Mouse (Mus musculus): ENCODE measurements around the gene Rsbn1l.
"Not testable (repeated sequence)": the region's sequence is repeated elsewhere in the genome, so short reads cannot be mapped to it uniquely, and the experiment has no call there.

The Rsbn1l gene

DNA sequence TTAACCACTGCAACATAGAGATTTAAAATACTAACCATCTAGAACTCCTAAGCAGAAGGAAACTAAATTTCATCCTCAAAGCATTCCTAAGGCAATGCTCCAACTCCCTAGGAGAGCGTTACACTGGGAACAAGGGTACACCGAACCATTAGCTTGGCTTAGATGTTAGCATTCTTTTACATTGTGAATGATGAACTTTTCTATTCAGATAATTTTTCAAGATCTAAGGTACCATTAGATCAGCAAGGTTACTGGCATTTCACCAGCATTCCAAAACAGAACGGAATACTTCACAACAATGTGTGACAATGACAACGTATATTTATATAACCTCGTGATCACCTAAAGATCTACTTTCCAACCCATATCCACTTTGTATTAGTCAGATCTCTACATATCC, 6.1 kb downstream of the Rsbn1l start:
- DNase-seq, result no peak

DNA sequence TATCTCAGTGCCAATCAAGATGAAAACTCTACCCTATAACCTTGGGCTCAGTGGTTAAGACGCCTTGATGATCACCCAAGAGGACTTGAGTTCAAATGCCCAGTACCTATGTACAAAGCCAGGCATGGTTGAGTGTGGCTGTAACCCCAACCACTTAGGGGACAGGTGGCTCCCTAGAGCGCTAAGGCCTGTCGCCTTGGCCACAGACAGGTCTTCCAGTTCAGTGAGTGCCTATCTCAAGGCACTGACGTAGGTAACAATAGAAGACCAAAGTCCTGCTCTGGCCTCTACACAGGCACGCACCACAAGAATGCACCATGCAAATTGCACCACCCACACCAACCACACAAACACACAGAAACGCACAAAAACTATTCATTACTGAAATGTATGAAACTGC, 9.3 kb downstream of the Rsbn1l start:
- DNase-seq, result no peak

DNA sequence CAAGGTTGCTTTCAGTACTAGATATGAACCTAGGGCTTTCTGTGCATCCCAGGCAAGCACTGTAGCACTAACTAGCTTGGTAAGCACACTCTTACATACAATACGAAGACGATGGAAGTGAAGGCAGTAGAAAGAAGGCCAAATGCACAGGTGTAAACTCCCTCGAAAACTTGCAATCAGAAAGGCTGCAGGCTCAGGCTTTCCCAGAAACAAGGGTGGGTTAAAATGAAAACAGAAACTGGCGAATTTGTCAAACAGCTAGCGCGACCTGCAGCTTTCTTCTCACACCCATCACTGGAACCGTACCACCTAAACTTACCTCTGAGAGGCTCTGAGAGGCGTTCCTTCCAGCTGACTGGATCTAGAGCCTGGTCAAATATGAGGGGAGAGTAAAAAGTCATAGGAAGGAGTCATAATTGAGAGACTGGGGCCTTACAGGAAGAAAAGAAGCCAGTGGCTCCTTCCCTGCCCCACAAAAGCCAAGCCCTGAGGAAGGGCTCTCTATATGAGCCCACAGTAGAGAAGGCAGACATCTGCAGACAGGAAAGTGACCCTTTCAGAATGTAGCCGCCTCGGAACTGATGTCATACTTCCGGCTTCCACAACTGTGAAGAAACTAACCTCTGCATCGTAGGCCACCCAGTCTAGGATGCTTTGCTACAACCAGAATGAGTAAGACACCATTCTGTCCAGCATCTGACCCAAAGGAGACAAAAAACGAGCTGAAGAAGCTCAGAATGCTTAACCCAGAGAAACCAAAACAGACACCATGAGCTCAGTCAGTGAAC, 11.0 kb downstream of the Rsbn1l start:
- DNase-seq, result peak; percentile 58

DNA sequence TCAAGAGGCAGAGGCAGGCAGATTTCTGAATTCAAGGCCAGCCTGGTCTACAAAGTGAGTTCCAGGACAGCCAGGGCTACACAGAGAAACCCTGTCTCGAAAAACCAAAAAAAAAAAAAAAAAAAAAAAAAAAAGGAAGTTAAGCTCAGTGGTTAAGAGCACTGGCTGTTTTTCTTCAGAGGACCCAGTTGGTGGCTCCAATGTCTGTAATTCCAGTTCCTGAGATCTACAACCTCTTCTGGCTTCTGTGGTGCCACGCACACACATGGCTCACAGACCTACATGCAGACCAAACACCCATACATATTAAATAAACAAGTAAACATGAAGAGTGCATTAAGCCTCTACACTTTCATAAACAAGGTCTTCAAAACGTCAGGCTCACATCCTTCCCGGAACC, 12.4 kb downstream of the Rsbn1l start:
- not testable (repeated sequence) for DNase-seq

DNA sequence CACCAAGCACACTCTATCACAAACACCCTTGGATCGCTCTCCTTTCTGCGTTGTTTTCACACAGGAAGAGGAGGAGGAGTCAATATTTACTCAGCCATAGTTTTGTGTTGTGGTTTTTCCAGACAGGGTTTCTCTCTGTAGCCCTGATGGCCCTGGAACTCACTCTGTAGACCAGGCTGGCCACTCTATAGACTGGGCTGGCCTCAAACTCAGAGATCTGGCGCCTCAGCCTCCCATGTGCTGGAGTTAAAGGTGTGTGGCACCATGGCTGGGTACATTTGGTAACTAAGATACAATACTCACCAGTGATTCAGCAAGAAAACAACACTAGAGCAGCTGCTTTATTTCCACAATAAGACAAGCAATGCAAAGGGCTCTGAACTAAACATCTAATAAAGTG, 13.7 kb downstream of the Rsbn1l start:
- DNase-seq, result no peak

DNA sequence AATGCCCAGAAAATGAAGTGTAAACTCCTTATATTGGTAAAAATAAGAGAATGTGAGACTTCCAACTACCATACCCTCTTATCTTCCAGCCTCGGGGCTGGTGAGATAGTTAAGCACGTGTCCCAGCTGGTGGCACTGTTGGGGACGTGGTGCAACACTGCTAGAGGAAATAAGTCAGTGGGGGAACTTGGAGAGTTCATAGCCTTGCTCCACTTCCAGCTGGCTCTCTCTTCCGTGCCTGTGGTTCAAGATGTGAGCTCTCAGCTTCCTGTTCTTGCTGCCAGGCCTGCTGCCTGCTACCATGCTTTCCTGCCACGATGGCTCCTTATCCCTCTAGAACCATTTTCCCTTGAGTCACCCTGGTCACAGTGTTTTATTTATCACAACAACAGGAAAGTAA, 15.0 kb downstream of the Rsbn1l start:
- peak; percentile 74 for DNase-seq

DNA sequence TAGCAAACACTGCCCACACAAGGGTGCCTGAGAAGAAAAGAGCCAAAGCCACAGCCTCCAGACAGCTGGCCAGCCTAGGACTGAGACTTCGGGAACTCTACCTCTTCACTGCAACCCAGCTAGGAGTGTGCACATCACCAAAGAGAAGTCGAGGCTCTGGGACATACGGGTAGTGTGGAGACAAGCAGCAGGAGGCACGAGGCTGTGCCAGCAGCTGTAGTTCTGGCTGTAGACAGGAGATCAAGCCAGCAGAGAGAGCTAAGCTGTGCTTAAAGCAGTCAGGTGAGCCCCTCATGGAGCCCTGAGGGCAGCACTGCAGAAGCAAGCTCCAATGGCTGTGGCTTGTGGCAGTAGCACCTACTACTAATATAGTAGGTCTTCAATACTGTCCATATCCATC, 15.5 kb downstream of the Rsbn1l start:
- no peak for DNase-seq

DNA sequence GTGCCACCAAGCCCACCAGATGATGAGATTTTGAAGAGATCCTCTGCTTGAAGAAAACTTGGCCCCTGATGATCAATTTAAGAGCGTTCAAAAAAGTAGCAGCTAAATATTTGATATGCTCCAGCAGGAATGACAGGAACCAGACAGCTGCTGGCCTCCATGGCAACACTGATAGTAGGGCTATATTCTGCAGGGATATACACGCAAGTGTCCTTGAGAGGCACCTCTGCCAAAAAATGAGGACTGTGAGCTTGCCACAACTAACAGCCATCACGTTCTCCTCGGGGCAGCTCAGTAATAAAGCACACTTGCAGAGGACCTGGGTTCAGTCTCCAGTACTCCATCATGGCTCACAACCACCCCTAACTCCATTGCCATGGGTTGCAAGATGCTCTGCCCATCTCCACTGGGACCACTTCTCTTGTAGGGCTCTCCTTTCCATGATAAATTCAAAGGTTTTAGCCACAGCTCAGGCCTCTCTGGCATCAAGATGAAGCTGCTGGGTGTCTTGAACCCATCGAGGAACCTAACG, 16.1 kb downstream of the Rsbn1l start:
- DNase-seq, result no peak

DNA sequence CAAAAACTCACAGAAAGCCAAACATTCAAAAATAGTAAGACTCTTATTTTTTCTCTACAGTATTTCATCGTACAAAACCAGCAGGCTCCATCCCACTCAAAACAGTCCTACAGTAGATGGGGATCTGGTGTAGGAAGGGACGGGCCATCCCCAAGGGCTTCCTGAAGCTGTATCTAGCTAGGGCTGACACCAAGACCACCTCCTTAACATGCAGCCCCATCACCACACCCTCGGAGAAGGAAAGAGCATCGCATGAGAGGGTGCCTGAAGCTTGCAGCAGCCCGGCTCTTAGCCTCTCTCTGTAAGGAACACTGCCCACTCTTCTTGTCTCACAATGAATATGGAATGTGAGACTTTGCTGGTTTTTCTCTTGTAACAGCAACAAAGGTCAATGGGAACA, 17.7 kb downstream of the Rsbn1l start:
- no peak for DNase-seq

DNA sequence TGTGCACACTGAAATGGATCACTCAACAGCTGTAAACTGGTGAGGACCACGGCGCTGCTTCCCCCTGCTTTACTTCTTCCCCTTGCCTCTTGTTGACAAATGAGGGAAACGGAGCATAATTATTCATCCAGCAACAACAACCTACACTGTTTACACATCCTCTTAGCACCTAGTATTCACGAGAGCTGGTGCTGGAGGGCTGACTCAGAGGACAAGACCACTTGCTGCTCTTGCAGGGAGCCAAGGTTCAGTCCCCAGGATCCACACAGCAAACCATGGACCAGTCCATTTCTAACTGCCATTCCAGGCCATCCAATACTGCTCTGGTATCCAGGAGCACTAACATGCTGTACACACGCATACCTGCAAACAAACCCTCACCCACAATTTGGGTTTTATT, 20.3 kb downstream of the Rsbn1l start:
- DNase-seq, result no peak

DNA sequence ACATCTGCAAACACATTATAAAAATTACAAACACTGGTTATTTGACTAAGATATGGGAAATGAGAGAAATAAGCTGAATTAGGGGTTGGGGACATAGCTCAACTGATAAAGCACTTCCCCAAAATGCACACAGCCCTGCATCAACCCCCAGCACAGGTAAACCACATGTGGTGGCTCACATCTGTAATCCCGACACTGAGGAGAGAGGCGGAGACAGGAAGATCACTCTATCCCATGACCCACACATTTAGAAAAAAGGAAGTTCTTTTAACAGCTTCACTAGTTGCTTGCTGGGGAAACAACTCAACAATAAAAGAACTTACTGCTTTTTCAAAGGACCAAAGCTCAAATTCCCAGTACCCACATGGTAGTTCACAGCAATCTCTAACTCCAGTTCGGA, 23.6 kb downstream of the Rsbn1l start:
- DNase-seq, result no peak

DNA sequence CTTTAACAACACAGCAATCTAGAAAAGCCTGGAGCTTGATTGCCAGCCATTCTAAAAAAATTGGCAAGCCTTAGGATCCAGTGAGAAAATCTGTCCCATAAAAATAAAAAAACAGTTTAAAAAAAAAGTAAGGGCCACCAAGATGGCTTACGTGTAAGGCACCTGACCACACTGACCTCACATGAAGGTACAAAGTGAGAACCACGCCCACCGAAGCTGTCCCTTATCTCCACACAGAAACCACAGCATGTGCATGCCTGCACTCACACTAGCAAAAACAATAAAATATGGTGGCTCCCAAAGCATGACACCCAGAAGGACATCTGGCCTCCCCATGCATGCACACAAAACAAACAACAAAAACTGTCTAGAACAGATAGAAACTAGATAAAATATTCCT, 24.9 kb downstream of the Rsbn1l start:
- DNase-seq, result no peak

DNA sequence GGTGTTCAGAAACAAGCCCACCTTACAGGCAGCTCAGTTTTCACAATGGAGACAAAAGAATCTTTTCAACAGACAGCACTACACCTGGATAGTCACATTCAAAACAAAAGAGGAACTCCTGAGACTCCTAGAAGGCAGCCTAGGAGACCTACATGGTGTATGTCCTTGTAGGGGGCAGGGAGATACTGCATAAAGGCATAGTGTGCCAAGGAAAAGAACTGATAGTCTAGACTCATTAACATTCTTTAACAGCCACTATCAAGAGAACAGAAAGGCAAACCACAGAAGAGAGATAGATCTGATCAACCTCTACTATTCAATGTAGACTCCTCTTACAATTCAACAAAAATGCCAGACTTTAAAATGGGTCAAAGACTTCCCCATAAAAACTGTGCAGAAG, 25.8 kb downstream of the Rsbn1l start:
- no peak for DNase-seq

DNA sequence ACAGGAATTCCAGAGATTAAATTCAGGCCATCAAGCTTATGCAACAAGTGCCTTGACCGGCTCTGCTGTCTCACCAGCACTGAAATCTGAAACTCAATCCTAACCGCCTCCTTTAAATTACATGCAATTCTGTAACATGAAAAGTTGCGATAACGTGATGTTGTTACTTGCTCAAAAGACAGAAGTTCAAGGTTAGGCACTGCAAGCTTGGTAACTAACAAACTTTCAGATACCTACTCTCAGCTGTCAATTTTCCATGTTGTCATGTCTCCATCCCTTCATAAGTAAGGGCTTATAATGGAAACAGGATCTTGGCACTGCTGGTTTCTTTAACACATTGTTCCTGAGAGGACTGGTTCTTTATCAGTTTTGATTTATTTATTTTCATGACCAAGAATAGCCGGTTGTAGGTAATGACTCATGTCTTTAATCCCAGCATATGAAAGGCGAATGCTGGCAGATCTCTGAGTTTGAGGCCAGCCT, 26.5 kb downstream of the Rsbn1l start:
- DNase-seq, result no peak

DNA sequence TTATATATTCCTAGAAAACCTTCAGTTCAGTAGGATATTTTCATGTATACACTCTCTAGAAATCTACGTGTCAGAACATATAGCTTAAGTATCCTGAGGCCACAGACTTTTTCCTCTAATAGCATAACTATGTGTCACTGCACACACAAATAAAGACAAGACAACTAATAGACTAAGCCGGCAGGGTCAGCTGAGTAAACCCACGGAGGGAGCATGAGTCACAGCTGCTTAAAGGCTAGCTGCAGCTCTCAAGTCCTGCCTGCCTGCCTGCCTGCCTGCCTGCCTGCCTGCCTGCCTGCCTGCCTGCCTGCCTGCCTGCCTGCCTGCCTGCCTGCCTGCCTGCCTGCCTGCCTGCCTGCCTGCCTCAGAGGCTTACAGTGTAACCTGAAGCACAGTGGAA, 30.7 kb downstream of the Rsbn1l start:
- no peak for DNase-seq

DNA sequence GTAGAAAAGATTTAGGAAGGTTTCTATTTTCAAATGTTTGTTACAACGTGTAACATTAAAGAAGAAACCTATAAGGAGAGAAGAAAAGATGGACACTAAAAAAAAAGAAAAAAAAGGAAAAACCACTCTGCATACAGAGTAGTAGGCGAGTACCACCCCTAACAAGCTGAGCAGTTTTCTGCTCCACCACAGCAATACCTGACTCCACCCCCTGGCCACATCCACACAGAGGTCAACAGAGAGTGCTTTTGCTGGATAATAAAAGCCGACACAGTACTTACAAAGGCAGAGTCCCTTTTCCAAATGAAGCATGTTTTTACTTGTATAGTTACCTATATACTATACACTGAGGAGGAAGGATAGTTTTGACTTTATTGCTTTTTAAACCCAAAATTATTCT, 31.6 kb downstream of the Rsbn1l start:
- DNase-seq, result no peak

DNA sequence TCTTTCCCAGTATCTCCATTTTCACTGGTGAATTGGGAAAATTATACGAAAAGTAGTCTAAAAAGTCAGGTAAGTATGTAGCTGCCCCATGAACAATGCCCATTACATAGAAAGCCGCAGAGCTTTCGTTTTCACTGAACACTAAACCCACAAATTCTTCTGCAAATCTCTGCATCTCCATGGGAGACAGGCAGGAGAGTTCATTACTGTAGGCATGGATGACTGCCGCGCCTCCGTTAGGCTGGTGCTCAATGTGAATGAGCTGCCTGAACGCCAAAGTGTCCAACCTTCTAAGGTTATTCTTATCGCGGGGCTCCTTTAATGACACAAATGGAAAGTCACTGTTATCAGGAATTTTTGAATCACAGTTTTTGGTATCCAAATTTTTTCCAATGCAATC, 36.6 kb downstream of the Rsbn1l start:
- no peak for DNase-seq

DNA sequence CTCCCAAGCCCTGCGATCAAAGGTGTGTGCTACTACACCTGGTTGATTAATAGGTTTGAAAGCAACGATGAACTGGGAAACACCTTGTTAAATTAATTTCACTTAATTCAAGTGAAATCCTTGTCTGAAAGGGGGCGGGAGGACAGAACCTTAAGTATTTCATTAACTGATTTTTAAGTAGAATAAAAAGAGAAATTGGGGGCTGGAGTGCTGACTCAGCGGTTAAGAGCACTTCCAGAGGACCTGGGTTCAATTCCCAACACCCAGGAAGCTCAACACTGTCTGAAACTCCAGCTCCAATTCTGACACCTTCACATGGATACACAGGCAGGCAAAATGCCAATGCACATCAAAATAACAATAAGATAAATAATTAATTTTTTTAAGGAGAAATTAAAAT, 37.2 kb downstream of the Rsbn1l start:
- DNase-seq, result no peak

DNA sequence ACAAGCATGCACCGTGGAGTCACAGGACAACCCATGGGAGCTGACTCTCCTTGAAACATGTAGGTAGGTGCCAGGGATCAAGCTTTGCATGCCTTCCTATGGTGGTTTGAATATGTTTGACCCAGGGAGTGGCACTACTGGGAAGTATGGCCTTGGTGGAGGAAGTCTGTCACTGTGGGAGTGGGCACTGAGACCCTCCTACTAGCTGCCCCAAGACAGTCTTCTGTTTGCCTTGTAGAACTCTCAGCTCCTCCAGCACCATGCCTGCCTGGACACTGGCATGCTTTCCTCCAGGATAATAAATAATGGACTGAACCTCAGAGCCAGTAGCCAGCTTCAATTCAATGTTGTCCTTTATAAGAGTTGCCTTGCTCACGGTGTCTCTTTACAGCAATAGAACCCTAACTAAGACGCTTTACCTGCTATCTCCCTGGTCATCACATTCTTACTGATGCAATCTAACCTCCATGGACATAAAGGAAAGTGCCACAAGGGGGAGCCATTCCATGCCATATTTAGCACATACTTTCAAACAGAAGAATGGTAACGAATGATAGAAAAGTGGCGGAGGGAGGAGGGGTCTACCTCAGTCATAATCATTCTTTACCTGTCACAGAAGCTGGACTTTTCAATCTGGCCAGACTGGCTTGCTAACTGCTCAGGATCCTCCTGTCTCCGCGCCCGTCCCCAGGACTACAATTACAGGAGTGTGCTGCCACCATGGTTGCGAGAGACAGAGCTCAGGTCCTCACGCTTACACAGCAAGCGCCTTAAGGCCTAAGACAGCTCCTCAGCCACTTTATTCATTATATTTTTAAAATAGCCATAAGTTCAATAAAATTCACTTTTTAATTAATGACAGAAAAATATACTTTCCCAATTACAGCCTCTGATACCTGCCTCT, 42.6 kb downstream of the Rsbn1l start:
- peak; percentile 91 for DNase-seq

DNA sequence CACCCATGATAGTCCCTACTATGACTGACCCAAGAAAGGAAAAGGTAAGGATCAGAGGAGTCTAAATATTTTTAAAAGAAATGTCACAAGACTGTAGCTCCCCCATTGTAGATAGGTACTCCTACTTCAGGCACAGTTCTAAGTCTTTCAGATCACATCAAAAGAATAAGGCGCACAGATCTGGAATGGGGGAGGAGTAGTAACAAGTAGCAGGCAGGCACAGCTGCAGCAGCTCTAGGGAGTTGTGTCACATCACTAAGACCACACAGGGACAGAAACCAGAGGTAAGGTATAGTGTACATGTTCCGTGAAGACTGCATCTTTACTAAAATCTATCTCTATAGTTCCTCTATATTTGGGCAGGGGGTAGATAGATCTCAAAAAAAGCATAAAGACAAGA, 44.5 kb downstream of the Rsbn1l start:
- DNase-seq, result no peak

DNA sequence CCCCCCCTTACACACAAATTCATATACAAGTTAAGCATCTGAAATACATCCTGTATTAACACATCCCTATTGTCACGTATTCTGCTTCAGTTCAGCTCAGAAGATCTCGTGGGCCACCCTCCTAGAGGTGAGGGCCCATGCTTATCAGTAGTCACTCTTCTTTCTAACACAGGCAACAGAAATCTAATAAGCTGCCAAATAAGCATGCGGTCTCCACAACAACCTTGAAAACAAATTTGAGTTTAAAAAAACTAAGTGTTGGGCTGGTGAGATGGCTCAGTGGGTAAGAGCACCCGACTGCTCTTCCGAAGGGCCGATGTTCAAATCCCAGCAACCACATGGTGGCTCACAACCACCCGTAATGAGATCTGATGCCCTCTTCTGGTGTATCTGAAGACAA, 50.0 kb downstream of the Rsbn1l start:
- DNase-seq, result no peak

DNA sequence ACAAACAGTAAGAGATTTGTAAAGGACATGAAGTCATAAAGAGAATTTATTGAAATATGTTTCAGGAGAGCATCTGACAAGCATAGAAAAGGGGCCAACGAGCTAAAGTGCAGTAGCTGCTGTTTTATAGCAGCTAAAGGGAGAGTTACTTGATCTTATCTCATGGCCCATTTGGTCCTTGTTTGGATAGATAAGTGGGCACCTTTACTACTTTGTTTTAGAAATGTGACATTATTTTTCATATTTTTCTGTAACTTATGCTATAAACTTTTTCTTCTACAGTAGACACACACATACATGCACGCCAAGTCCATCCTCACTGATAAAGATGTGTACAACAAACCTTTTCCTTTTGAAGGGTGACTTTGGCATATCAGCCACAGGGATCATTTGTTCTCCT, 50.8 kb downstream of the Rsbn1l start:
- no peak for DNase-seq

DNA sequence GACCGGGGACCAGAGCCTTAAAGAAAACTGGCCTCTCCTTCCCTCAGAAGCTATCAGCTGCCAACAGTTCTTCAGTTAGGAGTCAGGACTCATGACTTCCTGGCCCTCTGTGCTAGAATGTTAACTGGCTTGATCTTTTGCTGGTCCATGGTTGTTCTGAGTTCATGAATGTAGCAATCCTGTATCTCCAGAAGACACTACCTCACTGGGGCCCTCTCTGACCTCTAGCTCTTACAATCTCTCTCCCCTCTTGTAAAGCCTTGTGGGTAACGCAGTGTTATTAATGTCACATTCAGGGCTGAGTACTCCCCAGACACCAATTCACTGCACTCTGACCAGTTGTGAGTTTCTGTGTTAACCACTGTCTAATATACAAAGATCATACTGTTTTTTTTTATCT, 51.6 kb downstream of the Rsbn1l start:
- no peak for DNase-seq
